Mouse (Mus musculus) heart, adult 2 months (tissue): ENCODE results near the gene Actg1.

Experiments
- CTCF ChIP-seq: fragments of 200-600 bp; IDR thresholded peaks from 2 replicates; pipeline ENCODE4 v1.8.1; 2022; ENCODE audit warnings: antibody characterized with exemption, mild to moderate bottlenecking, moderate library complexity
- EP300 ChIP-seq: fragments of 200-500 bp; IDR thresholded peaks from 2 replicates; pipeline ENCODE4 v1.6.1; 2011; ENCODE audit warnings: low read depth, low read length, control low read depth; ENCODE audit not compliant: insufficient read depth
- POLR2A ChIP-seq: fragments of 200-500 bp; IDR thresholded peaks from 2 replicates; pipeline ENCODE4 v1.6.1; 2011; ENCODE audit warnings: mild to moderate bottlenecking, low read depth, low read length, control low read depth; ENCODE audit not compliant: insufficient read depth

- TF ChIP-seq CTCF (no peak), POLR2A (no peak), EP300 (no peak)
Measured at GRCm38 (mm10) chr11:120316690-120317254, 31.6 kb downstream of the Actg1 start.
